Mouse (Mus musculus): ENCODE data around the gene Cntn5. TPM values are rescaled to one million over a fixed set of nuclear protein-coding genes. Genes with fewer than 3 reads are reported as not detected.

Gene Cntn5
- polyA plus RNA-seq, 1 experiment from 2014 or later = 13.4 TPM

- H3K9ac ChIP-seq (replicated peaks) = no peak overlapping the region
- H3K36me3 ChIP-seq = no peaks in the 10 kb centered on the region
- H3K4me1 ChIP-seq = 0 out of 2 replicates have a peak, but pooled peaks cover 6% of the 10 kb centered on the region
- 0 out of 2 replicates have a peak, but pooled peaks have one; percentile 19 for ATAC-seq (replicated peaks)
- no peak overlapping the region for H3K4me3 ChIP-seq
- H3K27ac ChIP-seq (replicated peaks) = no peak overlapping the region
- no peaks in the 10 kb centered on the region for H3K27me3 ChIP-seq
- no peaks in the 10 kb centered on the region for H3K9me3 ChIP-seq
- no peak overlapping the region for H3K4me2 ChIP-seq (replicated peaks)
- WGBS = 48% methylated on average over 4 of the region's 4 CpGs
Observed at GRCm38 (mm10) chr9:10107861-10108260, 796.7 kb downstream of the Cntn5 start.

GRCm38 (mm10) chr9:10101812-10102440 lies 802.6 kb downstream of the Cntn5 start:
- H3K36me3 ChIP-seq = no peaks in the 10 kb centered on the region
- 71% methylated on average over 5 of the region's 5 CpGs for WGBS

DNA sequence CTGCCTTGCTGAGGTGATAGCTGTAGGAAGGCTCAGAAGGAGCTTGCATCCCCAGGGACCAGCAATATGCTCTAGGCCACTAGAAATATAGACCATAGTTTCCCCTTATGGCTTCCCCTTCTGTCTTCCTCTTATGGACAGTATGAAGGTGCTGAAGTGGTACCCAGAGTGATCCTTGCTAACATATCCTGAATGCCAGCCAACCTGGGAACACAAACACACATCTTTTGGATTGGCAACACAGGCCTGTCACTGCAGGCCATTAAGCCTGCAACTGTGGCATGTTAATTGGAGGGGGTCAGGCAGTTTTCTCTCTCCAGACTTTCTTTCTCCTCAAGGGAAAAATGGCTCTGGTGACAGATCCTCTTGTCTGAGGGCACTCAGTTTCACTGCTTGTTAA lies 828.3 kb downstream of the Cntn5 start:
- Histone ChIP-seq H3K36me3 (no peaks in the 10 kb centered on the region), H3K27me3 (no peaks in the 10 kb centered on the region), H3K4me3 (no peak overlapping the region), H3K27ac (replicated peaks) (no peak overlapping the region), H3K4me2 (replicated peaks) (no peak overlapping the region), H3K4me1 (peaks cover 6% of the 10 kb centered on the region), H3K9me3 (no peaks in the 10 kb centered on the region), H3K9ac (replicated peaks) (no peak overlapping the region)
- ATAC-seq (replicated peaks) = peak; percentile 68

More at GRCm38 (mm10) chr9:10101812-10102440, 802.6 kb downstream of the Cntn5 start:
- no peak for ATAC-seq (replicated peaks)
- no peak overlapping the region for H3K4me3 ChIP-seq
- no peak overlapping the region for H3K27ac ChIP-seq (replicated peaks)
- no peaks in the 10 kb centered on the region for H3K9me3 ChIP-seq
- no peak overlapping the region for H3K4me2 ChIP-seq (replicated peaks)
- H3K27me3 ChIP-seq = no peaks in the 10 kb centered on the region
- H3K9ac ChIP-seq (replicated peaks) = no peak overlapping the region
- H3K4me1 ChIP-seq = no peaks in the 10 kb centered on the region

GRCm38 (mm10) chr9:10073401-10073800 lies 831.2 kb downstream of the Cntn5 start:
- no peak overlapping the region for H3K27ac ChIP-seq (replicated peaks)
- ATAC-seq (replicated peaks) = no peak
- no peaks in the 10 kb centered on the region for H3K36me3 ChIP-seq
- H3K4me2 ChIP-seq (replicated peaks) = no peak overlapping the region
- H3K9me3 ChIP-seq = no peaks in the 10 kb centered on the region
- peaks cover 6% of the 10 kb centered on the region for H3K4me1 ChIP-seq
- no peak overlapping the region for H3K4me3 ChIP-seq
- 43% methylated on average over 4 of the region's 4 CpGs for WGBS
- no peak overlapping the region for H3K9ac ChIP-seq (replicated peaks)
- no peaks in the 10 kb centered on the region for H3K27me3 ChIP-seq

DNA sequence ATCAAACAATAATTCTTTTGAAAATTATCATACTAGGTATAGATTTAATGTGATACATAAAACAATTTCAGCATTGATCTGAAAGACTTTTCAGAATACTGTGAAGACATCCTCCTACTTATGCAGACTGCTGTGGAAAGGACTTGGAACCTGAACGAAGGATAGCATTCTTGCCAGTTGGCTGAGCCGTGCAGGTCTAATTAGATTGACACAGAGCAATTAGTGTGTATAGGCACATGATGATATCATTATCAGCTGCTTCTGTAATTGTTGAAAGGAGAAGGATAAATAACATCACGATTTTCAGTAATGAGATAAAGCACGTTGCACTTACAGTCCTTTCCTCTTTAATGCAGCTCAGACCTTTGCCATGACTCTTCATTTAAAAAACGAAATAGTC lies 831.7 kb downstream of the Cntn5 start:
- Histone ChIP-seq H3K9ac (replicated peaks) (no peak overlapping the region), H3K4me3 (no peak overlapping the region), H3K4me1 (peaks cover 6% of the 10 kb centered on the region), H3K36me3 (no peaks in the 10 kb centered on the region), H3K9me3 (no peaks in the 10 kb centered on the region), H3K27me3 (no peaks in the 10 kb centered on the region), H3K27ac (replicated peaks) (no peak overlapping the region), H3K4me2 (replicated peaks) (no peak overlapping the region)
- ATAC-seq (replicated peaks) = peak; percentile 71
- 15% methylated on average over 5 of the region's 5 CpGs for WGBS

- peak; percentile 67; the same call in 1 of the 2 replicates for ATAC-seq (replicated peaks)
Observed at GRCm38 (mm10) chr9:10071271-10071670, 833.3 kb downstream of the Cntn5 start.

DNA sequence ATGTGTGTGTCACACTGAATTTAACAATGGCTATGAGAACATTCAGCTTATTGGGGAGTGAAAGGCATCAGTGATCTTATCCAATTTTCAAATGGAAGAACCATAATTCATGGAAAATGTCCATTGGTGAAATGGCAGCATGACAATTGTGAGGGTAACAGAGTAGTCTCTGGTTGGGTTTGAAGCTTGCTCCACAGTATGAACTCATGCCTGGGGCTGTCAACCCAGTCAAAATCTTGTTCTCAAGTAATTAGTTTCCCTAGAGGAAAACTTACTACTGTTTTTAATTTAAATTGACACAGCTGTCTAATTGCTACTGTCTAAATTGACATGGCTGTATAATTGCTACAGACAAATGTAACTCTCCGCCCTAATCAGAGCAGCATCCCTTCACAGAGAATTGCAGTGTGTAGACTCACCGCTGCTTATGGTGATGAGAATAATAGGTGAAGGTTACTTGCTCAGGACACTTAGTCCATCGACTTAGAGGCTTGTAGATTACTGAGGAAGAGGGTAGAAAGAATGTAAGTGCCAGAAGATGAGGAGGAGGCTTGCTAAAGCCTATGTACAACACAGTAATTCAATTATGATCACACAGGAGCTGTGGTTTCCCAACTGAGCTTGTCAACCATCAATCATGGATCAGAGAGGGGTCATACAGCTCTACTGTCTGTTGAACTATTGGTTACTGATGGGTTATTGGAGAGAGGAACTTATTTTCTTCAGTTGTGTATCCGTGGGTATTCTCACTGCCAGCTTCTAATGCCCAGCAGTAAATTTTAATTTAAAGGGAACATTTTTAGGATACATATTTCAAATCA lies 859.4 kb downstream of the Cntn5 start:
- no peak overlapping the region for H3K4me2 ChIP-seq (replicated peaks)
- no peak overlapping the region for H3K27ac ChIP-seq (replicated peaks)
- H3K4me3 ChIP-seq = no peak overlapping the region
- no peaks in the 10 kb centered on the region for H3K4me1 ChIP-seq
- H3K9ac ChIP-seq (replicated peaks) = no peak overlapping the region
- WGBS = 72% methylated on average over 4 of the region's 4 CpGs
- no peaks in the 10 kb centered on the region for H3K9me3 ChIP-seq
- H3K27me3 ChIP-seq = no peaks in the 10 kb centered on the region
- no peaks in the 10 kb centered on the region for H3K36me3 ChIP-seq
- no peak for ATAC-seq (replicated peaks)

More at GRCm38 (mm10) chr9:10071271-10071670, 833.3 kb downstream of the Cntn5 start:
- no peaks in the 10 kb centered on the region for H3K36me3 ChIP-seq
- peaks cover 4% of the 10 kb centered on the region for H3K4me1 ChIP-seq
- 61% methylated on average over 2 of the region's 2 CpGs for WGBS
- H3K9me3 ChIP-seq = no peaks in the 10 kb centered on the region
- no peaks in the 10 kb centered on the region for H3K27me3 ChIP-seq
- H3K27ac ChIP-seq (replicated peaks) = no peak overlapping the region
- H3K4me3 ChIP-seq = no peak overlapping the region
- H3K9ac ChIP-seq (replicated peaks) = no peak overlapping the region
- no peak overlapping the region for H3K4me2 ChIP-seq (replicated peaks)

DNA sequence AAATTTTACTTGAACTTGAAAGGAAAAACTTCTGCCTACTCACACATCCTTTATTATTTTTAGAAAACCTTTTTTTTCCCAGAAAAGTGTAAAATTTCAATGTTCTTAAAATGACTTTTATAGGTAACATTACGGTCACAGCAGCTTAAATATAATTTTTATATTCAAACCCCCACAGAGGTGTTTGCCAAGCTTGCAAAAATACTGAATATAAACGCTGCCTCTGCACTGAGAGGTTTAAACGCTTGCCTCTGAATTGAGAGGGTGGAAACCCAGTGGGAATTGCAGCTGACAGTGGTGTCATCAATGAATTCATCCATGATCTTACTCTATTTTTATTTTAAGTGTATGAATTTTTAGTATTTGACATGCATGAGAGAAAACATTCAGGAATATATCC lies 861.6 kb downstream of the Cntn5 start:
- no peaks in the 10 kb centered on the region for H3K27me3 ChIP-seq

GRCm38 (mm10) chr9:10015129-10015528 lies 889.4 kb downstream of the Cntn5 start:
- no peak overlapping the region for H3K4me3 ChIP-seq
- ATAC-seq (replicated peaks) = no peak
- no peaks in the 10 kb centered on the region for H3K27me3 ChIP-seq
- no peaks in the 10 kb centered on the region for H3K4me1 ChIP-seq
- no peak overlapping the region for H3K9ac ChIP-seq (replicated peaks)
- 77% methylated on average over 3 of the region's 3 CpGs for WGBS
- no peak overlapping the region for H3K4me2 ChIP-seq (replicated peaks)
- no peaks in the 10 kb centered on the region for H3K9me3 ChIP-seq
- no peaks in the 10 kb centered on the region for H3K36me3 ChIP-seq
- H3K27ac ChIP-seq (replicated peaks) = no peak overlapping the region

More for the DNA sequence above, 861.6 kb downstream of the Cntn5 start:
- no peaks in the 10 kb centered on the region for H3K4me1 ChIP-seq
- H3K27ac ChIP-seq (replicated peaks) = no peak overlapping the region
- no peak overlapping the region for H3K4me3 ChIP-seq
- no peak for ATAC-seq (replicated peaks)
- no peaks in the 10 kb centered on the region for H3K9me3 ChIP-seq
- no peak overlapping the region for H3K9ac ChIP-seq (replicated peaks)
- H3K4me2 ChIP-seq (replicated peaks) = no peak overlapping the region
- H3K36me3 ChIP-seq = no peaks in the 10 kb centered on the region
- 77% methylated on average over 3 of the region's 3 CpGs for WGBS

- WGBS = 59% methylated on average over 8 of the region's 8 CpGs
- Histone ChIP-seq H3K4me3 (no peak overlapping the region), H3K27me3 (no peaks in the 10 kb centered on the region), H3K9ac (replicated peaks) (no peak overlapping the region), H3K4me1 (no peaks in the 10 kb centered on the region), H3K4me2 (replicated peaks) (no peak overlapping the region), H3K27ac (replicated peaks) (no peak overlapping the region), H3K9me3 (no peaks in the 10 kb centered on the region), H3K36me3 (no peaks in the 10 kb centered on the region)
- ATAC-seq (replicated peaks) = no peak
Observed at GRCm38 (mm10) chr9:9984028-9984427, 920.5 kb downstream of the Cntn5 start.

- Histone ChIP-seq H3K9me3 (no peaks in the 10 kb centered on the region), H3K9ac (replicated peaks) (no peak overlapping the region), H3K27ac (replicated peaks) (no peak overlapping the region), H3K27me3 (no peaks in the 10 kb centered on the region), H3K4me1 (no peaks in the 10 kb centered on the region), H3K4me3 (no peak overlapping the region), H3K36me3 (no peaks in the 10 kb centered on the region), H3K4me2 (replicated peaks) (no peak overlapping the region)
- ATAC-seq (replicated peaks) = no peak
- WGBS = 77% methylated on average over 2 of the region's 2 CpGs
Observed at GRCm38 (mm10) chr9:9983220-9983619, 921.4 kb downstream of the Cntn5 start.

DNA sequence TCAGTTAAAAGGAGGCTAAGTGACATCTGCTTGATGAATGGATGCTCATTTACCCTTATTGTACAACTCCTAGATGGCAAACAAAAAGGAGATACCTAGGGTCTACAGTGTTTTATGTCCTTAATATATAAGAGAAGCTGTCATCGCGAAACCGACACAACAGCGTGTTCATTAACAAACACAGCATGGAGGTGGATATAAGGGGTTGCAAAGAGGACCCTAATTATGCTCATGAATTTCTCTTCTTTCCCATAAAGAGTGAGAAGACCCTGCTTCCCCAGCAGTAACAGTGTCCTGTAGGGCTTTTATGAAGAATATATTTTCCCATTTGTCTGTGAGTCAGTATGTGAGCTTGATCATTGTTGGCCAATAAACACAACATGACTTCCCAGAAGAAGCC lies 939.2 kb downstream of the Cntn5 start:
- Histone ChIP-seq H3K36me3 (no peaks in the 10 kb centered on the region), H3K9ac (replicated peaks) (no peak overlapping the region), H3K4me1 (no peaks in the 10 kb centered on the region), H3K27me3 (no peaks in the 10 kb centered on the region; the same call in 1 of the 2 replicates), H3K27ac (replicated peaks) (no peak overlapping the region), H3K9me3 (no peaks in the 10 kb centered on the region), H3K4me3 (no peak overlapping the region), H3K4me2 (replicated peaks) (no peak overlapping the region)
- 86% methylated on average over 4 of the region's 4 CpGs for WGBS
- no peak for ATAC-seq (replicated peaks)

Measured in forebrain, embryonic 15.5 days (tissue).